Mouse (Mus musculus): ENCODE data around the gene Glmn.

DNA sequence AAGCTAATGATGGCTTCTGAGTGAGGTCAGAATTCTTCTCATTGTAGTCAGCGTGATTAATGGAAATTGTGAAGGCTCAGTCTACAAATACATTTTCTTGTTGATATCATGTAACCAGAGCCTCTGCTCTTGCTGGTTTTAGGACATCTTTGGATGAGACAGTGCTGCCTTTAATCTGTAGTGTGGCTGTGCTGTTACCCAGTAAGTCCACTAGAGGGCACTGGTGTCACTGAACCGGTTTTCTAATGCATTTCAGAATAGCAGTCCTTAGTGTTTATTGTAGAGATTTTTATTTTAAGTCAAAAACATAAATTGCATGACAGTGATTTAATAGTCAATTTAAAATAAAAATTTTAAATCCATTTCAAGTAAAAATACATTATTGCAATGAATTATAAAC, 13.5 kb upstream of the Glmn start:
- TF ChIP-seq ZC3H11A (IDR thresholded peaks at IDR 0.05; ENCODE audit: borderline replicate concordance, low read depth, low read length) (no peak), ZNF384 (IDR thresholded peaks at IDR 0.05; ENCODE audit: low read depth, low read length) (no peak), MAFK (IDR thresholded peaks at IDR 0.05; ENCODE audit: insufficient read depth, low read depth, low read length) (no peak)

All from ES-E14 (cell line).